Mouse (Mus musculus) stomach, postnatal 0 days (tissue): ENCODE measurements around the gene Astn1. TPM values are rescaled to one million over a fixed set of nuclear protein-coding genes. Genes with fewer than 3 reads are reported as not detected.

ENCODE experiments used
- ATAC-seq: fragments of 200-750 bp; cut with Nextera tagmentation; 2 replicates; pipeline ENCODE4 v1.8.0; 2017; ENCODE audit not compliant: low FRiP score, low TSS enrichment
- DNase-seq: peaks from one replicate; pipeline ENCODE4 v3.0.0-alpha.2; 2016; ENCODE audit warnings: low spot score
- H3K27ac ChIP-seq: fragments of 300-500 bp; sonication (generic); replicated peaks from 2 replicates; pipeline ENCODE4 v1.5.1; 2014; ENCODE audit warnings: mild to moderate bottlenecking, control low read depth
- H3K27me3 ChIP-seq: fragments of 300-500 bp; sonication (generic); 2 replicates; pipeline ENCODE4 v1.6.1; 2014; ENCODE audit warnings: low read length; ENCODE audit not compliant: control insufficient read depth, insufficient read depth
- H3K36me3 ChIP-seq: fragments of 300-500 bp; sonication (generic); 2 replicates; pipeline ENCODE4 v1.6.1; 2014; ENCODE audit warnings: low read length, mixed read lengths; ENCODE audit not compliant: control insufficient read depth, insufficient read depth
- H3K4me1 ChIP-seq: fragments of 300-500 bp; sonication (generic); replicated peaks from 2 replicates; pipeline ENCODE4 v1.6.1; 2014; ENCODE audit warnings: antibody characterized with exemption; ENCODE audit not compliant: control insufficient read depth, insufficient read depth
- H3K4me2 ChIP-seq: fragments of 300-500 bp; sonication (generic); replicated peaks from 2 replicates; pipeline ENCODE4 v1.6.1; 2014; ENCODE audit warnings: low read depth, mild to moderate bottlenecking, control low read depth, moderate library complexity
- H3K4me3 ChIP-seq: fragments of 300-500 bp; sonication (generic); 2 replicates; pipeline ENCODE4 v1.5.1; 2014; ENCODE audit warnings: low read depth, low read length, control low read depth
- H3K9ac ChIP-seq: fragments of 300-500 bp; sonication (generic); 2 replicates; pipeline ENCODE4 v1.6.1; 2014; ENCODE audit warnings: mild to moderate bottlenecking, low read length, control low read depth, mixed read lengths
- H3K9me3 ChIP-seq: fragments of 300-500 bp; sonication (generic); 2 replicates; pipeline ENCODE4 v1.6.1; 2016; ENCODE audit warnings: low read length; ENCODE audit not compliant: control insufficient read depth
- CTCF ChIP-seq: IDR thresholded peaks from 2 replicates; pipeline ENCODE4 v1.5.1; 2016; ENCODE audit warnings: antibody characterized with exemption, low read depth, mild to moderate bottlenecking, moderate library complexity
- EP300 ChIP-seq: optimal IDR thresholded peaks from 2 replicates; pipeline ENCODE3; 2016; ENCODE audit warnings: antibody characterized with exemption
- WGBS: fragments of 180-500 bp; shearing (Covaris S2); extraction: QIAGEN DNeasy Blood & Tissue Kit; methylation state at CpG from one replicate; pipeline ENCODE4 v1.1.7; 2014; 5-methylcytosine and 5-hydroxymethylcytosine counted together
- microRNA counts: library from miRNA; unstranded; fragments of <30 nt; microRNA quantifications from one replicate; lab custom pipeline; 2015
- microRNA-seq: library from miRNA; unstranded; fragments of <30 nt; microRNA quantifications from one replicate; pipeline ENCODE4, GENCODE M21; 2016
- polyA plus RNA-seq: library from polyadenylated mRNA; unstranded; fragments of >200 nt; fragmentation: Nextera tagmentation; extraction: Ambion mirVana; gene quantifications from 2 replicates; pipeline ENCODE4 v1.2.1, GENCODE M21; 2015

The Astn1 gene
- polyA plus RNA-seq, 1 experiment from 2014 or later, result 0.47 TPM

- Histone ChIP-seq H3K9ac (no peak overlapping the region), H3K27me3 (no peaks in the 10 kb centered on the region), H3K9me3 (no peaks in the 10 kb centered on the region), H3K36me3 (no peaks in the 10 kb centered on the region), H3K27ac (no peak overlapping the region), H3K4me2 (no peak overlapping the region), H3K4me3 (no peak overlapping the region), H3K4me1 (no peaks in the 10 kb centered on the region)
- TF ChIP-seq CTCF, result no peak
- TF ChIP-seq EP300, result no peak
- ATAC-seq, result no peak
- no peak for DNase-seq
- 32% methylated on average over 5 of the region's 5 CpGs for WGBS
Observed at GRCm38 (mm10) chr1:158739132-158739919, 377.3 kb downstream of the Astn1 start.

GRCm38 (mm10) chr1:158740161-158740766, 378.2 kb downstream of the Astn1 start:
- H3K9me3 ChIP-seq, result no peaks in the 10 kb centered on the region
- DNase-seq, result no peak
- no peak overlapping the region for H3K9ac ChIP-seq
- no peak for ATAC-seq
- WGBS, result 68% methylated on average over 6 of the region's 6 CpGs
- no peaks in the 10 kb centered on the region for H3K4me1 ChIP-seq
- H3K27ac ChIP-seq, result no peak overlapping the region
- no peak overlapping the region for H3K4me2 ChIP-seq
- no peak overlapping the region for H3K4me3 ChIP-seq
- no peak for TF ChIP-seq CTCF
- no peak for TF ChIP-seq EP300
- no peaks in the 10 kb centered on the region for H3K27me3 ChIP-seq
- no peaks in the 10 kb centered on the region for H3K36me3 ChIP-seq

- WGBS, result 83% methylated on average over 5 of the region's 5 CpGs
- no peaks in the 10 kb centered on the region for H3K9me3 ChIP-seq
- no peak overlapping the region for H3K9ac ChIP-seq
- no peak overlapping the region for H3K27ac ChIP-seq
- no peaks in the 10 kb centered on the region for H3K4me1 ChIP-seq
- TF ChIP-seq CTCF (no peak), EP300 (no peak)
- H3K36me3 ChIP-seq, result no peaks in the 10 kb centered on the region
- no peak overlapping the region for H3K4me2 ChIP-seq
- no peak overlapping the region for H3K4me3 ChIP-seq
- no peaks in the 10 kb centered on the region for H3K27me3 ChIP-seq
- no peak for DNase-seq
- ATAC-seq, result no peak
Observed at GRCm38 (mm10) chr1:158740949-158741348, 378.9 kb downstream of the Astn1 start.

MicroRNA genes within 50 kb of the gene (microRNA counts, 519-probe panel; counts per million panel counts)
- microRNA mmu-miR-488 (lab: Ali Mortazavi, UCI), result not detected

Small RNAs within 50 kb of the gene (microRNA-seq; reads per million reads assigned to microRNA genes)
- gene Mir488, result 5.5 reads per million, percentile 9 among the genes with 10 or more reads in this experiment

Other genes with a start within 250 kb of the Astn1 start
- gene Brinp2, start 5.9 kb upstream of the Astn1 start, polyA plus RNA-seq, result 0.96 and 0.99 TPM in 2 replicates